Mouse (Mus musculus): ENCODE data around the gene Dusp13. TPM values are rescaled to one million over a fixed set of nuclear protein-coding genes. Genes with fewer than 3 reads are reported as not detected.

Gene Dusp13
- total RNA-seq, 2 experiments from 2014 or later: 0.77 TPM; not detected in 1

DNA sequence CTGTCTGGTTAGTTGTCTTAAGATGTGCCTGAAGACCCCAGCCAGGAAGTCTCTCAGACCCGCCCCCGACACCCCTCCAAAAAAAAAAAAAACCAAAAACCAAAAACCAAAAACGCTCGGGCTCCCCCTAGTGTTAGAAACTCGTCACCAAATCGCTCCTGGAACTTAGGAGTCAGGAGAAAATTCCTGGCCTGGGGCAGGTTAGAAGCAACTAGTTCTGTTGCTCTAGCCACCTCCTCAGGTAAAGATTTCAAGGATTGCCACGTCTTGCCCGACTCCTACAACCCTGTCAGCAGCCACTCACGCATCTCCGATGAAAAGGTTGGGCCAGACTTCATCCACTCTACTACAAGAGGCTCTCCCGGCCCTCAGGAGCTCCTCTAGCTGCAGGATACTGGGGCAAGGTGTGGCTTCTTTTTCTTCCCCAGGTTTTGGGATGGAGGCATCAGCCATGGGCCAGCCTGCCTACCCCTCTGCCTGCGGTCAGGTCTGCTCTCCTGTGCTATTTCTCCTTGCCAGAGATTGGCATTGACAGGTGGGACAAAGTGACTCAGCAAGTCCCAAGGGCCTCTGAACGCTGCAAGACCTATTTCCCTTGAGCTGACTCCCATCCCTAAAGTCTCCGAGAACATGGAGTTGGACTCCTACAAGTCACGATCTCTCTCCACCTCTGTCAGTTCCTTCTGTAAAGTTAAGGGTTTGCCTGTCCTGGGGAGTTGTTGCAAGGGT is 2.7 kb downstream of the Dusp13 start:
- DNase-seq (ENCODE audit: low spot score in 2 of 2): peak; percentile 53 to 59

DNA sequence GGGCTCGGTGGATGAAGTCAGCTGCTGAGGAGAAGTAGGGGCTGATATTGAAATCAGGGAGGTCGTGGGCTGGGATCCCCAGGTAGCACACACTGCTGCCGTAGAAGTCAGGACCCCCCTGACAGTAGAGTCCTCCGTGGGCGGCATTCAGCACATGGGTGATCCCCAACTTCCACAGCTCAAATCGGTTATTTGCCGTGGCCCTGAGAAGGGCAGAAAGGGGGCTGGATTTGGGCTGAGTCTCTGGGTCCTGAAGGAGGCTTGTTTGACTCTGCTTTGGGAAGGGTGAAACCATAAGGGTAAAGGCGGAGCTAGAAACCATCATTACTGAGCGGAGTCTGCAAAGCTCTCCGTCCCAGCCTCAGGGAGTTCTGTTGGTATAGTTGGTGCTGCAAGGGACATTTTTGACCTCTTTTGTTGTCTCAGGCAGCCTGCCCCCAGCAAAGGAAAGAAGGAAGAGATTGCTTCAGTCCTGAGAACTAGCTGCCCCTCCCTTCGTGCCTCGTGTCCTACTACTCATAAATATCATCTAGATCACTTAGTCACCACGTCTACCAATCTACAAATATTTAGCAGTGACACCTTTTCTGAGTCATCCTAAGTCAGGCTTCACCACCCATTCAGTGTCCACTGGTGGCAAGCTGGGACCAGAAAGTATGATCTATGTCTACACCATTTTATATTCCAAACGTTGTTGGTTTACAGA is 3.4 kb downstream of the Dusp13 start:
- DNase-seq (ENCODE audit: low spot score in 2 of 2): no peak

DNA sequence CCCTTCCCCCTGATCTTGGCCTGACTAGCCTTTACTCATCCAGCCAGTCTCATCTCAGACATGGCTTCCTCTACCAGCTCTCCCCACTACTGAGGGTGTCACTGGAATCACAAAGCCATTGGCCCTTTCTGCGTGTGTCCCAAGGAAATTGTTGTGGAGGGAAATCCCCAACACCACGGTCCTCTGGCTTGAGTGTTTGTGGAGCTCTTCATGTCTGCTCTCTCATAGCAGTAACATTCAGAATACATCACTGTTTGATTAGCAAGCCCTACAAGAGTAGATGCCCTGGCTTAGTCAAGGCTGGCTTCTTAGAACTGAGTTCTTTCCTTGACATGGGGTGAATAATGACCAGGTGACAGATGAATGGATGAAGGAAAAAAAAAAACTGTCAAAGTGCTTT is 4.1 kb downstream of the Dusp13 start:
- no peak for DNase-seq (ENCODE audit: low spot score in 2 of 2)

DNA sequence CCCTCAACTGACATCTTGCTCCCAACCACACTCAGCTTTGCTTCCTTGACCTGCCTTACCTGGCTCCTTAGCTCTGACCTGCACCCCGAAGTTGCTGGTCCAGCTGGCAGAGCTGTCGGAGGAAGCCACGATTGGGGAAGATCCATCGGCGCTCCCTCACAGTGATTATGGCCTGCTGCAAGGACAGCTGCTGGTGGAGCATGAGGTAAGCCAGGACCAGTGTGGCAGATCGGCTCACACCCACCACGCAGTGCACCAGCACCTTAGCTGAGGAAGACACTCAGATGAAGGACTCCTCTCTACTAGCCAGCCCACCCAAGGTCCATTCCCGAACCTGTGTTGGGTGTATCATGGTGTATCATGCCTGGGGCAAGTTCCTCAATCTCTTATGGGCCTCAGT is 4.7 kb downstream of the Dusp13 start:
- no peak for DNase-seq (ENCODE audit: low spot score in 2 of 2)

DNA sequence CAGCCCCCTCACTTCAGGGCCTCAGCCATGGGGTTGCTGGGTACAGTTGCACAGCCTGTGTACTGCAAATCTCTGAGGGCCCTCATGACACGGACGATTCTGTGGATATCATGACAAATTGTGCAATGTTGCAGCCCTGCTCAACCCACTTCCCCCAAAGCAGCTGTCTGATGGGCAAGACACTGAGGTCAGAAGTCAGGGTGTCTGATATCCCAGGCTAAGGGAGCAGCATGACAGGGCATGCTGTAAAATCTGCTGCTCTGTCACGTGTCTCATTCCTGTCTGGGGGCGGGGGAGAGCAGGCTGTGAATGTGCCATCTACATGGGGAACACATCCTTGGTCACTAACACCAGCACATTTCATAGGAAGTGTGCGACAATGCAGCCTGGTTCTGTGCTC is 5.8 kb downstream of the Dusp13 start:
- DNase-seq (ENCODE audit: low spot score in 2 of 2): no peak

DNA sequence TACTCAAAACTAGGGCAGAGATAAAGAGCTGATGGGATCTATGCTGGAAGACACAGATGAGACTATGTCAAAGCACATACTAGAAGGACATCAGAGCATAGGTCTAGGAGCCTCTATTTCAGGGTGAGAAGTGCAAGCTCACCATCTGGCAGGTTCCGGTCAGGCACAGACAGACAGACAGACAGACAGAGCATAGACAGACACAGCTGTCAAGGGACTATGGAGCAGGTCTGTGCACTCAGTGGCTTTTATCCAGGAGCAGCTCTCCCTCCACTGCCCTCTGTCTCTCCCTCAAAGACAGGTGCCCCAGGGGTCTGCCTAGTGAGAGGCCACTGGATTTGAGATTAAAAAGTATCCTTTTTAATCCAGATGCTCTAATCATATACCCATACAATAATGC is 6.8 kb downstream of the Dusp13 start:
- DNase-seq (ENCODE audit: low spot score in 2 of 2): no peak

DNA sequence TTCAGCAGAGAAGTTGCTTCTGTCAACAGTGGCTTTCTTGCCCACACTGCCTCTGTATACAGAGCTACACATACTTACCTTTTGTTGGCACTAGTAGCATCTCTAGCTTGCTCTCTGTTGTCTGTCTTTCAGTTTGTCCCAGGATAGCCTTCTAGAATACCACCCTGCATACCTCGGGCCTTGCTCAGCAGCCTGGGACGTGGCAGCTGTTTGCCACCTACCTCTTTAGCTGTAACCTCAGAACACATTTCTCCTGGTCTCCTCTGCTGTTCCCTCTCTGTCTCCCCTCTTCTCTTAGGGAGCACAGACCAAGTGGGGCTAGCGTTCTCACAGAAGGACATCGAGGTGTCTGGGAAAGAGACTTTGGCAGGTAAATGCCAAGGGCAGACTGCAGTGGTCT is 8.5 kb downstream of the Dusp13 start:
- no peak for DNase-seq (ENCODE audit: low spot score in 2 of 2)

GRCm38 (mm10) chr14:21741786-21742185 is 9.2 kb downstream of the Dusp13 start:
- DNase-seq (ENCODE audit: low spot score in 2 of 2): peak; percentile 83 to 85

DNA sequence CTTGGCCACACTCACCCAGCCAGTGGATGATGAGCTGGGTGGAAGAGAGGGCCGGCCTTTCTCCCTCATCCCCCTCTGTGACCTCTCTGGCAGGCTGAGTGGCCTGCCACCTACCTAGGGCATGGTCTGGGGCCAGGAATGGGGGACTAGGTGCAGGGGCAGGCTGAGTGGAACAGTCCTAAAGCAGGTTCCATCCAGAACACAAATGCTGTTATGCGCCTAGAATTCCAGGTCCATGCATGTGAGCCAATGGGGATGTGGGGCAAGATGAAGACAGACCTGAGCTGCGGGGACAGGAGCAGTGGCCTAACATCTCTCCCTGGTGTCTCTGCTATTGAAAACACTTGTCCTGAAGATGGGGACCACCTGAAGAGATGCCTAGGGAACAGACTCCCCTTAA is 9.7 kb downstream of the Dusp13 start:
- DNase-seq (ENCODE audit: low spot score in 2 of 2): no peak

DNA sequence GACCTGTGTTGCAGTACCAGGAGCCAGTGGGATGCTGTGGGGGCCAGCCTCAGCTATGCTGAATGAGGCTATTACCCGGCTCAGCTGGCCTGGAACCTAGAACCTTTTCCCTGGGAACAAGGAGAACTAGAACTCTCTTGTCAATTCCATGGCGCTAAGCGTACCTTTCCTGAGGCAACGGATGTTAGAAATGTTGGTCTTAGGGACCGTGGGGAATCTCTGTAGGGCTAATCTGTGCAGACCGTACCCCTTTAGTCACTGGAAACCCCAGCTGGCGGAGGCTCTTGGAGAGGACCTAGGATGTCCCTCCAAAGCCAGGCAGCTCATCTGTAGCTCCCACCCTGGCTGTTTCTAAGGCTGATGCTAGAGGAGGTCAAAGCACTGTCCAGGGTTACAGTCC is 10.6 kb downstream of the Dusp13 start:
- no peak for DNase-seq (ENCODE audit: low spot score in 2 of 2)

DNA sequence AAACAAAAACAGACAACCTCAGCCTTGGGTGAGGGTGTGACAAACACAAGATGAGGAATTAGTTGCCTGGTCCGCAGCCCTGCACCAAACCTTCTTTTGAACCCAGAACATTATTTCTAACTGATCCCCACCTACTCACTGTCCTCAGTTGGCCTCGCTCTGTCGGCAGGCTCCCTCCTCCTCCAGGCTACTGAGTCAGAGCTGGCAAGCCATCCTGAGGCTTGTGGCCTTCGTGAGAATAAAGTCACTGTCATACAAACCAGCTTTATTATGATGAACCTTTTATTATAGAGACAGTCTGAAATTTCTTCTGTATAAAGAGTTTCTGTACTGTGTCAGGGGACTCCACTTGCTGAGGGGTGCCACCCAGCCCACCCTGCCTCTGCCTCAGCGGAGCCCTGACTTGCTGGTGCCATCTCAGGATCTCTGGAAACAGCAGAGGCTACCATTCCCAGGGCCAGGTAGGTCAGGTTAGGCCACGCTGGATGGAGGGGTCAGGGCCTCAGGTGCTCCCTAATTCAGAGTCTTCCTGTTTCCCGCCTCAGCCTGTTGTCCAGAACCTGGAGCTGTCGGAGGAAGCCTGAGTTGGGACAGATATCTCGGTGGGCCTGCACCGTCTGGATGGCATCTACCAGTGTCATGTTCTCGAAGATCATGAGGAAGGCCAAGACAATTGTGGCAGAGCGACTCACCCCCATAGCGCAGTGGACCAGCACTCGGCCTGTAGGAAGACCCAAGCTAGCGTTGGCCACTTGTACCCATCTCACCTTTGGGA is 17.7 kb downstream of the Dusp13 start:
- DNase-seq (ENCODE audit: low spot score in 2 of 2): no peak

DNA sequence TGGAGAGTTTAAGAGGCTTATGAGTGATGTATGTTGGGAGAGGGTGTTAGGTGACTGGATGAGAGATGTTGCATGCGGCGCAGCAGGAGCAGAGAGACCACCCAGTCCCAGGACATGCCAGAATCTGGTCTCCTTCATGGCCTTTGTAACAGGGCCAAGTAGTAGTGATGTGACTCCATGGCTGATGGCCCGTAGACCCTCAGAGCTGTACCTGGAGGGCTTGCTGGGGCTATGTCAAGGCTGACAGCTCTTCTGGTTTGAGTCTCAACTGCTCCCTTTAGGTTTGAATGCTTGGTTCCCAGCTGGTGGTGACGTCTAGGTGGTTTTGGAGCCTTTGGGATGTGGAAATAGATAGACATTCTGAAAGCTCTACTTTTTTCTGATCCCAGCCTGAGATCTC is 21.0 kb downstream of the Dusp13 start:
- DNase-seq (ENCODE audit: low spot score in 2 of 2): no peak

DNA sequence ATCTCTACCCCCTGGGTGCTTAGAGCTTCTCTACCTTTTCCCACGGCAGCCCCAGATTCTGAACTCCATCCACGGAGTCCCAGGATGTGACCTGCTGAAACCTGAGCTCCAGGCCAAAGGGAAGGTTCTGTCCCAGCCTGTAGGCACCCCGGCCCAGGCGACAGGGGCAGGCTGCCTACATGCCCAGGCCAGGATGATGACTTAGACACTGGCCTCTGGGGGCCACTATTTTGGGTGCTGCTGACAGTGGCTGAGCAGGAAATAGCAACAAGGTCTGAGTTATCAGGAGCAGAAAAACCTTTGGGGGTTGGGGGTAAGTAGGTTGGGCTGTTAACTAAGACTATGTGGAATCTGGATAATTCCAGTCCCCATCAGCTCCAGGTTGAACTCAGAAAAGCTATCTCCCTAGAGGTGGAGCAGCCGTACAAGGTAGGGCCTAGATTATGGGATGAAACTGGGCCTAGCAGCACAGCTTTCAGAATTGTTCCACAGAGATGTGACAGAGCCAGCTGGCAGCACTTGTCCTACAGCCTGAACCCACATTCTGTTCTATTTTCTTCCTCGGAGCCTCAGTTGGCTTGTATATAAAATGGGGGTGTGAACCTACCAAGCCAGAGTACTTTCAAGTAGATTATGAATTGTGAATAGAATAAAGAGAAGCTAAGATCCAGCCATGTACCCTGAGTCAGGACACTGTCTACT is 21.8 kb downstream of the Dusp13 start:
- no peak for DNase-seq (ENCODE audit: low spot score in 2 of 2)

DNA sequence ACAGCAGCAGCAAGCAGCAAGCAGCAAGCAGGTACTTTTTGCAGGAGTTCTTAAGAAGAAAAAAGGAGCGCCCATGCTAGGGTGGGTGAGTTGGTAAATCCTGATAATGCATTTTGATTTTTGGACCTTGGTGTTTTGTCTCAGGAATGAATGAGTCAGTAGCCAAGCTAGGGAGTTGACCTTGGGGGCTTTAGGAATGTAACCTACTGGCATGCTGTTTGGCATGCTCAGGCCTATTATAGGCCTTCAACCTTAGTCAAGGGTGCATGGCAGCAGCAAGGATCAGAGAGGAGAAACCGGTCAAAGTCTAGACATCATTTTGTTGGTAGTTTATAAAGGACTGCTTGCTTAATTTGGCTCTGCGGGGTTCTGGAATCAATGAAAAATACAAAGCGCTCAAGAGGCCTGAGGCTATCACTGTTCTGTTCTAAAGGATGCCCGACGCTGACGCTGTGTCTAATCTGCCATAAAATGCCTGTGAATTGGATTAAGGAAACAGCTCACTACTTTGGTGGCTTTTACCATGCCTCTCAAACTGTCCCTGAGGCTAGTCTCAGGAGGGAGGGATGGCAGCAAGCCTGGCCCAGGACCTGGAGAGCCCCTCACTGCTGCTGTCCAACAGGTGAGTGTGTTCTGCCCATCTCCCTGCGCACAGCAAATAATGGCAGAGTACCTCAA is 28.8 kb downstream of the Dusp13 start:
- no peak for DNase-seq (ENCODE audit: low spot score in 2 of 2)

GRCm38 (mm10) chr14:21720430-21721205 is 30.4 kb downstream of the Dusp13 start:
- no peak for DNase-seq (ENCODE audit: low spot score in 2 of 2)

DNA sequence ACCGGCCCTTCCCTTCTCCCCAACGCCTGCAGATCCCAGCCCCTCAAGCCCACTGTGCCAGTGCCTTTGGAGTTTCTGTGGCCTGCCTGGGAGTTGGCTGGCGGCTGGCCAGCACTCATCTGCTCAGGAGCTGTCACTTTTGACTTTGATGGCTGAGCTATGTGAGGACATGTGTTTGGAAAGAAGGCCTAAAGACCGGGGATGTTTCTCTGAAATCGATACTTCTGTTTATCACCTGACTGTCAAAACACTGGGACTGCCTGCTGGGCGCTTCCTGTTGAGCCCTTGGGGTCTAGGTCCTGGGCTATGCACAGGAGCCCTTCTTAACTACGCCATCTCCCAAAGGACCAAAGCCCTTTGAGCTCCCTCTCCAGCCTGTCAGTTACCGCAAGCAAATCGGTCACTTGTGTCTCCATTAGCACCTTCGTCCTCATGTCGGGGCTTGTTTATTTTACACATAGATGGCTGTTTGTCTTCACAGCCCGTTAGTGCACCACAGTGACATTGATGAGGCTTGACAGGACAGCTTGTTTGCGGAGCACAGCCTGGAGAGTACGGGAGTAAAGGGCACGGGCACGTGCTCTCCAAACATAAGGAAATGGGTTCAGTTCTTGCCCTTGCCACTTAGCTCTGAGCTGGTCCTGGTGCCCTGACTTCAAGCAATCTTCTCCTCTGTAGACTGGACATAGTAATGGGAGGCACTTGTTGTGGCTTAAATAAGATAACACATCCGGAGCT is 31.2 kb downstream of the Dusp13 start:
- DNase-seq (ENCODE audit: low spot score in 2 of 2): no peak

DNA sequence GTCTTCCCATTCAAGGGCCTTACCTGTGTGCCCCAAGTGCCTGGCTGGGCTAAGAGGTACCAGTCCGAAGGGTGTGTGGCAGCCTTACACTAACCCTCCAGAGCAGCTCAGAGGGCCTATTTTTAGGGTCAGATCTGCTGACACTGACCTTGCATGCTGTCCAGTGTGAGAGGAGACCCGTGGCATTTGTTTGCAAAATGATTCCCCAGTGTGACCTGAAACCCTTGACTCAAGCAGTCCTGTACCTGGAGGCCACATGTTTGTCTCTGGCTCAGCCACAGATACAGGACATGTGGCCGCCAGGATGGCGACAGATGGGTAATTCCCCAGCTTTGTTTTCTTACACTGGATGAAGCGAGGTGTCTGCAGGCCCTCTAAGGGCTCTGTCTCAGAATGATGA is 36.5 kb downstream of the Dusp13 start, which contains the start of gene Dupd1:
Gene Dupd1, minus strand, starts transcription at position 91 of the 400 bp plus-strand sequence.
- no peak for DNase-seq (ENCODE audit: low spot score in 2 of 2)

GRCm38 (mm10) chr14:21711231-21711630 is 39.8 kb downstream of the Dusp13 start:
- DNase-seq (ENCODE audit: low spot score in 2 of 2): no peak

DNA sequence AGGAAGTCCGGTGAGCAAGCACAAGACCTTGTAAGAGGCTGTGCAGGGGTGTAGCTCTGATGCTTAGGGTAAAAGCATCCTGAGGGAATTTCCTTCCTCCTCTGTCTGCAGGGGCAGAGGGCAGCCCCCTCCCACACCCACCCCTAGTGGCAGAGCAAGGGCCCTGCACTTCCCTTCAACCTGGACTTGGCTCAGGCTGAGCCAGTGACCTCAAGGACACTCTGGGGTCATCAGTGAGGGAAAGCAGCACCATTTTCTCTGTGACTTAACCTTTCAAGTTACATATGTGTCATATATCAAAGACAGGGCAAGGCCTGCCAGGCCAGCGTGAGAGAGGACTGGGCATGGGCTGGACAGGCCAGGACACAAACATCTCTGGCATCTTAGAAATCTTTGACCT is 41.4 kb downstream of the Dusp13 start:
- DNase-seq (ENCODE audit: low spot score in 2 of 2): peak in 1 of 2 experiments; percentile 25
